Mouse (Mus musculus) frontal cortex, postnatal 25 days (tissue): ENCODE measurements around the gene Mia.

ENCODE experiments used
- DNase-seq, 2 experiments: peaks; one replicate each; pipeline ENCODE4 v3.0.0; 2022; ENCODE audit warnings: low spot score in 2 of 2

Mia gene

DNA sequence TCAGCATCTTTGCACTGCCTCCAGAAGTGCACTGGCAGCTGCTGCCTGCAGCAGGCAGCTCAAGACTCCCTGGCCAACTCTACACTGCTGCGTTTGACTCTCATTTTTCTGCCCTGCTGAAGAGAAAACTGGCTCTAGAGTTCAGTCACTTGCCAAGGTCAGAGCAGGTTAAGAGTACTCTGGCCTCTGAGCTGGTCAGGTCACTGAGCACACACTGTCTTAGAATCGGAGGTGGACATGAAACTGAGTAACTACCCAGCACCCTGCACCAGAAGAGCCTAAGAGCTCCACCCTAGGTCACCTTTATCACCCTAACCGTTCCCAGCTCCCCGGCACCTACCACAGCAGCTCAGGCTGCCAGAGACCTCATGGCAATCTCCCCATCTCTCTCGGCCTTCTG, 5.0 kb upstream of the Mia start:
- no peak for DNase-seq

- no peak for DNase-seq
Observed at GRCm38 (mm10) chr7:27184964-27185363, 4.0 kb upstream of the Mia start.

DNA sequence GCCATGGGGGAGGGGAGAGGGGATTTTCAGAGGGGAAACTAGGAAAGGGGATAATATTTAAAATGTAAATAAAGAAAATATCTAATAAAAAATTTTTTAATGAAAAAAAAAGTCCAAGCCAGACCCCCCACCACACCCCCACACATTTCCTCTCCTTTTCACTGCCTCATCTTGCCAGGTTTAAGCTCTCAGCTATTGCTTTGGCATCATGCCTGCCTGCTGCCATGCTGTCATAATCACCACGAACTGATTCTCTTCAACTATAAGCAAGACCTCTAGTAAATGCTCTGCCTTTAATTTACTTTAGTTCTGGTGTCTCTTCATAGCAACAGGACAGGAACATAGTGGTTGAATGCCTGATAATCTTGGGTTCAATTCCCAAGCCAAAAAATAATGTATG, 1.5 kb upstream of the Mia start:
- no peak for DNase-seq

DNA sequence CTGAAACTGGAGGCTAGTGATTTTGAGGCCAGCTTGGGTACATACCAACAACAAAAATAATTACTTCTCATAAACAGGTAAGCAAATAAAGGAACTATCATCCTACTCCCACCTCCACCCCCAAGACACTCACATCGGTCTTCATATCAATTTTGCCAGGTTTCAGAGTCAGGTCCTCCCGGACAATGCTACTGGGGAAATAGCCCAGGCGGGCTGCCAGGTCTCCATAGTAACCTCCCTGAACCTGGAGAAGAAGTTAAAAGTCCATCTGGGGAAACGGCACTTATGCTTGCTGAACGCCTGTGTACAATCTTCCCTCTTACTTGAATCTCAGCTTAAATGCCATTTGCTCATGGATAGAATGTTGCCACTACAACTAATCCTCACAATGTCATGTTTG, 921 bp downstream of the Mia start:
- DNase-seq, result no peak

GRCm38 (mm10) chr7:27179217-27179918, 1.6 kb downstream of the Mia start:
- DNase-seq, result no peak

GRCm38 (mm10) chr7:27178324-27179216, 2.4 kb downstream of the Mia start, which contains the start of gene Rab4b:
Gene Rab4b (minus strand): TSS chr7:27178896.
- DNase-seq, result peak; percentile 98 to 99

DNA sequence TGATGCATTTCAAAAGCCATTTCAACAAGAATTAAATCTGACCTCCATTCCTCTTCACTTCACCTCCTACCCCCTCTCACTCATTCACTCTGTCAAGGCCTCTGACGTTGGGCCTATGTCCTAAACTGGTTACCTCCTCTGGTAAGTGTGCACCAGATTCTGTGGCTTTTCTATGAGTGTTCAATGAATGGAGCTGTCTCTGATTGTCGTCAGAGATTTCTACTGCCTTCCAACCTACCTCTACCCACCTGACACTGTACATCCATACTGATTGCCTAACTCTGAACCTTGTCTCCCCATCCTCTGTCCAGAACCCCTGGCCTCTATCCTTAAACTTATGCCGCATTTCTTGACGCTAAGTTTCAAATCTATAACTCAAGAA, 3.0 kb downstream of the Mia start:
- DNase-seq, result no peak

DNA sequence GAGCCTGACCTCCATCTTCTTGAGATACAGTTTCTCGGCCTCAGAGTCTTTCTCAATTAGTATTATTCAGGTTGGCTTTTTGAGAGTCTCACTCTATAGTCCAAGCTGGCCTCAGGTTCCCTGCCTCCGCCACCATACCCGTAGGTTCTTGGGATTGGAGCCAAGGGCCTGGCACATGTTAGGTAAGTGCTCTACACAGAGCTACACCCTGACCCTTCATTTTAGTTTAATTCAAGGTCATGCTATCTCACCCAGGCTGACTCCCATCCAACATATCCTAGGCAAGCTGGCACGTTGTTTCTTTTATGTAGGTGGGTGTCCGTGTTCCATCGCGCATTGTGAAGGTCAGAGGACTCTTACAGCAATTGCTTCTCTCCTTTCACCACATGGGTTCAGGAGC, 6.1 kb downstream of the Mia start:
- no peak for DNase-seq

DNA sequence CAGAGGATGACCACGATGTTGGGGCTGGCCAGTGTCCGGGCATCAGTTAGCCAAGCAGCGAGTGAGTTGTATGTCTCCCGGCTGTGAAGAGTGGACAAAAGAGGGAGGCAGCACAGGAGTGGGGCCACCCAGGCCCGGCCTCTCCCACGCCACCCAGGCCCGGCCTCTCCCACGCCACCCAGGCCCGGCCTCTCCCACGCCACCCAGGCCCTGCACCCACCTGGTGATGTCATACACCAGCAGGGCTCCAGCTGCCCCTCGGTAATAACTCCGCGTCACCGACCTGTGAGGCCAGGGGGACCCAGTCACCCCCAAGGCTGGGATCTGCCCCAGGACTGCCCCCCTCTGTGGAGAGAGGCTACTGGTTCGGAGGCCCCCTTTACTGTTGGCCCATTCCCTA, 6.5 kb downstream of the Mia start:
- DNase-seq, result no peak

DNA sequence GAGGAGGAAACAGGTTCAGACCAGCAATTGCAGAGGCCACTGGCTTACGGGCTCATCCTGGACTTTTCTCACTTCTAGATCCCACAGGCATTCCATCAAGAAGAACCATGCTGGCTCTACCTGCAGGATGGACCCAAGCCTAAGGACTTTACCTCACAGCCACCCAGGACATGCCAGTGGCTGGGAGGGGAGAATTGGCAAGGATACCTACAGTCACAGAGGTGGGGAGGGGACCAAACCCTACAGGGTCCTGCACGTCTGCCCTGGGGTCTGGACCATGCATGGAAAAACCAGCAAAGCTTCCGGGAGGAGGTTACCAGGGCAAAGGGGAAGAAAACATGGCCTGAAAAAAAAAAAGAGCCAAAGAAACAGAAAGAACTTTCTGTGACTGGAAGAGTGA, 10.0 kb downstream of the Mia start:
- no peak for DNase-seq

GRCm38 (mm10) chr7:27168371-27168770, 12.6 kb downstream of the Mia start:
- no peak for DNase-seq

GRCm38 (mm10) chr7:27167475-27168094, 13.4 kb downstream of the Mia start:
- no peak for DNase-seq

- peak; percentile 91 to 92 for DNase-seq
Observed at GRCm38 (mm10) chr7:27166614-27167474, 14.1 kb downstream of the Mia start, which contains the start of gene Egln2. Gene Egln2 (minus strand): TSS chr7:27166802.

DNA sequence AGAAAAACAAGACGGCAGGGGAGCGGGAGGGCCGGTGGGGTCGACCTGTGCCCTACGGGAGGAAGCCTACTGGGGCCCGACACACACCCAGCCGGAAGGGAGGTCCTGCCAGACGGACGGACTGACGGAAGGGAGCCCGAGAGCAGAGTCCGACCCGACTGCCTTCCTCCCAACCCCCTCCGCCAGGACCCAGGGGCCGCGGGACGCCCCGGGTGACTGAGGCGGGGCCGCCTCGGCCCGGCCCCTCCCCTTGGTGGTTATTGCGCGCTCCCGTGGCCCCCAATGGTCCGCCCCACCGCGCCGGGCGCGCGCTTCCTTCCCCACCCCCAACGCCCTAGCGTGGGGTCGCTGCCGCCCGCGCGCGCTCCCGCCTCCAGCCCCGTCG, 14.7 kb downstream of the Mia start:
- DNase-seq, result peak; percentile 59 to 60

- no peak for DNase-seq
Observed at GRCm38 (mm10) chr7:27165696-27166095, 15.3 kb downstream of the Mia start.

- DNase-seq, result no peak
Observed at GRCm38 (mm10) chr7:27165007-27165655, 15.8 kb downstream of the Mia start.

GRCm38 (mm10) chr7:27164112-27164947, 16.6 kb downstream of the Mia start:
- DNase-seq, result no peak

DNA sequence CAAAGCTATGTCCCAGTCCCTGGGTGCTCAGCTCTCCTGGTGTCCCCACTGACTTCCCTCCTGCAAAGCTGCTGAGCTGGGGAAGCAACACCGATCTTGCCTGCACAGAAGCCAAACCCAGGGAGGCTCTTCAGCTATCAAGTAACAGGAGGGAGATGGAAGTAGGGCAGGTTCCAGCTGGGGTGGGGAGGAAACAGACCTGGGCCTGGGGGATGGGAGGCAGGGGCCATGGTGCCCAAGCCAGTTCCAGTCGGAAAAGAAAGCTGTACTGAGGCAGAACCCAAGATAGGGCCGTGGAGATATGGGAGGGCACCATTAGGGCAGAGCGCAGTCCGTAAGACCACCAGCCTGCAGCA, 17.5 kb downstream of the Mia start:
- DNase-seq, result no peak

DNA sequence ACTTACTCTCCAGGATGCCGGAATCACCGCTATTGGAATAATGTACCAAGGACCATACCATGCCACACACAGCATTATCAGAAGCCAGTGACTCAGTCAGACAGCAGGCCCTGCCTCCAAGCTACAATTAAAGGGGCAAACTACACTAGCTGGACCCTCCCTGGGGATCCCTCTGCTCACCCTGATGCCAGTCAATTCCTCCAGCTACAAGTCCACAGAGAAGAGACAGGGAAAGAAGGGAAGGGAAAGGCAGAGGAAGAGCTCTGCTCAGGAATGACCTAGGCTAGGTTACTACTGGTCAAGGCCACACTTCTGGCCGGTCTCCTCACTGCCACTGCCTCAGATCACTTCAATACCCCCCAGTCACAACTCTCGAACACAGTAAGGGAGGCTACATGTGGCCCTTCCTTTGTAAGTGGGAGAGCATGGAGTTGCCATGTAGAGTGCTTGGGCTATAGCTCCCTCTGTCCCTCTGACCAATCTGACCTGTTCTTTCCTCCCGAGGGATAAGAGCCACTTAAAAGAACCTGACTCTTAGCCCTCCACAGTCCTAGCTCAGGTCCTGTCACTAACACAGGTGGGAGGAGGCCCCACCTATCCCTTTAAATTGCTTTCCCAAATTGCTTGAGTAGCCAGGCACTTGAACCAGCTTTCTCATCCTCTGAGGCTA, 18.0 kb downstream of the Mia start:
- DNase-seq, result no peak

DNA sequence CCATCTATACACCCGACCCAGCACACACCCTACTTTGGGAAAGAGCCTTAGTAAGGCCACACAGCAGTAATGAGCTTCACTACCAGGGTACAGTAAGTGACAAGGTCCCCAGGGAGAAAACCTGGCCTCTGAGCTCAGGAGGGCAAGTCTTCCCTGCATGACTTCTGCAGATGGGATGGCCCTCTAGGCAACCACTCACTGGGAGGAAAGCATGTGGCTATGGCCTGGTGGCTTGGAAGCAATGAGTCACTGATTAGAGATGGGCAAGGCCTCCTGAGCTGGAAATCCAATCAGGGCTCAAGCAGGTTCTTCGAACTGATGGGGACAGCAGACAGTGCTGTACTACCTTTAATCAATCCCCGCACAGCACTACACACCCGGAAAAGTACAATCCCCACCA, 19.2 kb downstream of the Mia start:
- DNase-seq, result no peak
